Mouse (Mus musculus) megakaryocyte, embryonic 14.5 days (primary cell): ENCODE results near the gene Syde2.

ENCODE experiments used
- FLI1 ChIP-seq: IDR thresholded peaks from 2 replicates; pipeline ENCODE4 v1.6.1; 2012; ENCODE audit warnings: low read length, inconsistent platforms, mixed read lengths
- GATA1 ChIP-seq: IDR thresholded peaks from 3 replicates; pipeline ENCODE4 v1.6.1; 2012; ENCODE audit warnings: mixed read lengths, low read length, inconsistent platforms, borderline replicate concordance

- no peak for TF ChIP-seq GATA1
- TF ChIP-seq FLI1 = no peak
Measured at GRCm38 (mm10) chr3:145951287-145952165, 36.1 kb upstream of the Syde2 start.
